Mouse (Mus musculus): Measurements from ENCODE around the gene Slfn14. TPM values are rescaled to one million over a fixed set of nuclear protein-coding genes. Genes with fewer than 3 reads are reported as not detected.

The Slfn14 gene
- total RNA-seq (2023) = not detected in 2 replicates

GRCm38 (mm10) chr11:83286566-83286965, at the start of gene Slfn14:
Gene Slfn14 (minus strand): TSS chr11:83286726.

GRCm38 (mm10) chr11:83302526-83303251, 16.2 kb upstream of the Slfn14 start, which contains the start of gene Pex12:
Gene Pex12 (minus strand): TSS chr11:83302586.

GRCm38 (mm10) chr11:83298225-83299195, 12.0 kb upstream of the Slfn14 start, which contains the start of gene Ap2b1:
Gene Ap2b1 (plus strand): TSS chr11:83299024.

Other genes starting within 250 kb of the Slfn14 start
- gene Slfn2, start 221.6 kb downstream of the Slfn14 start, total RNA-seq (2023) = 434 and 462 TPM in 2 replicates
- 87.4 and 137 TPM in 2 replicates for gene Slfn1, start 169.9 kb downstream of the Slfn14 start, total RNA-seq (2023)
- gene Slfn4, start 111.5 kb downstream of the Slfn14 start, total RNA-seq (2023) = 600 and 744 TPM in 2 replicates
- gene Slfn3, start 95.4 kb downstream of the Slfn14 start, total RNA-seq (2023) = 70.1 and 85.9 TPM in 2 replicates
- gene Ap2b1, start 12.3 kb upstream of the Slfn14 start, total RNA-seq (2023) = 85.4 and 108 TPM in 2 replicates
- 5.4 and 8.8 TPM in 2 replicates for gene Pex12, start 15.9 kb upstream of the Slfn14 start, total RNA-seq (2023)
- 0.25 and 0.54 TPM in 2 replicates for gene Rasl10b, start 122.4 kb upstream of the Slfn14 start, total RNA-seq (2023)
- gene Gas2l2, start 142.7 kb upstream of the Slfn14 start, total RNA-seq (2023) = not detected in 2 replicates
- 45.7 and 51.4 TPM in 2 replicates for gene 1700020L24Rik, start 151.0 kb upstream of the Slfn14 start, total RNA-seq (2023)
- gene Mmp28, start 176.3 kb upstream of the Slfn14 start, total RNA-seq (2023) = 1.5 and 1.7 TPM in 2 replicates
- 61.8 and 81.9 TPM in 2 replicates for gene Taf15, start 186.4 kb upstream of the Slfn14 start, total RNA-seq (2023)
- not detected in 2 replicates for gene Heatr9, start 235.4 kb upstream of the Slfn14 start, total RNA-seq (2023)
- gene Ccl5, start 243.8 kb upstream of the Slfn14 start, total RNA-seq (2023) = not detected in 2 replicates